Mouse (Mus musculus) midbrain, embryonic 16.5 days (tissue): ENCODE data around the gene Fam107b. TPM values are rescaled to one million over a fixed set of nuclear protein-coding genes. Genes with fewer than 3 reads are reported as not detected.

Experiments
- ATAC-seq: fragments of 200-750 bp; cut with Nextera tagmentation; 2 replicates; pipeline ENCODE4 v1.8.0; 2017; ENCODE audit warnings: moderate TSS enrichment
- H3K27ac ChIP-seq: fragments of 300-500 bp; sonication (generic); 2 replicates; pipeline ENCODE4 v1.5.1; 2014; ENCODE audit warnings: mild to moderate bottlenecking, low read length, mixed read lengths
- H3K27me3 ChIP-seq: fragments of 300-500 bp; sonication (generic); 2 replicates; pipeline ENCODE4 v1.6.1; 2014; ENCODE audit warnings: low read depth, low read length, mixed read lengths; ENCODE audit not compliant: control insufficient read depth, insufficient read depth
- H3K36me3 ChIP-seq: fragments of 300-500 bp; sonication (generic); 2 replicates; pipeline ENCODE4 v1.6.1; 2014; ENCODE audit warnings: mild to moderate bottlenecking, low read length, moderate library complexity, mixed read lengths; ENCODE audit not compliant: control insufficient read depth, insufficient read depth
- H3K4me1 ChIP-seq: fragments of 300-500 bp; sonication (generic); 2 replicates; pipeline ENCODE4 v1.6.1; 2014; ENCODE audit warnings: mild to moderate bottlenecking, low read length, mixed read lengths; ENCODE audit not compliant: control insufficient read depth, insufficient read depth
- H3K4me2 ChIP-seq: fragments of 300-500 bp; sonication (generic); 2 replicates; pipeline ENCODE4 v1.6.1; 2014; ENCODE audit warnings: mild to moderate bottlenecking, low read length, mixed read lengths
- H3K4me3 ChIP-seq: fragments of 300-500 bp; sonication (generic); 2 replicates; pipeline ENCODE4 v1.5.1; 2014; ENCODE audit warnings: low read depth, mild to moderate bottlenecking, low read length, moderate library complexity, mixed read lengths
- H3K9ac ChIP-seq: fragments of 300-500 bp; sonication (generic); 2 replicates; pipeline ENCODE4 v1.6.1; 2014; ENCODE audit warnings: low read depth, low read length, mixed read lengths
- H3K9me3 ChIP-seq: fragments of 300-500 bp; sonication (generic); replicated peaks from 2 replicates; pipeline ENCODE4 v1.6.1; 2014; ENCODE audit warnings: mild to moderate bottlenecking, low read length, mixed read lengths; ENCODE audit not compliant: control insufficient read depth, poor library complexity, severe bottlenecking
- WGBS: fragments of 180-500 bp; shearing (Covaris S2); extraction: QIAGEN DNeasy Blood & Tissue Kit; methylation state at CpG from one replicate; pipeline ENCODE4 v1.1.7; 2014; 5-methylcytosine and 5-hydroxymethylcytosine counted together
- polyA plus RNA-seq: library from polyadenylated mRNA; unstranded; fragments of >200 nt; fragmentation: Nextera tagmentation; extraction: Ambion mirVana; gene quantifications from 2 replicates; pipeline ENCODE4 v1.2.1, GENCODE M21; 2015

Gene Fam107b
- polyA plus RNA-seq, 1 experiment from 2014 or later: 27.9 TPM

DNA sequence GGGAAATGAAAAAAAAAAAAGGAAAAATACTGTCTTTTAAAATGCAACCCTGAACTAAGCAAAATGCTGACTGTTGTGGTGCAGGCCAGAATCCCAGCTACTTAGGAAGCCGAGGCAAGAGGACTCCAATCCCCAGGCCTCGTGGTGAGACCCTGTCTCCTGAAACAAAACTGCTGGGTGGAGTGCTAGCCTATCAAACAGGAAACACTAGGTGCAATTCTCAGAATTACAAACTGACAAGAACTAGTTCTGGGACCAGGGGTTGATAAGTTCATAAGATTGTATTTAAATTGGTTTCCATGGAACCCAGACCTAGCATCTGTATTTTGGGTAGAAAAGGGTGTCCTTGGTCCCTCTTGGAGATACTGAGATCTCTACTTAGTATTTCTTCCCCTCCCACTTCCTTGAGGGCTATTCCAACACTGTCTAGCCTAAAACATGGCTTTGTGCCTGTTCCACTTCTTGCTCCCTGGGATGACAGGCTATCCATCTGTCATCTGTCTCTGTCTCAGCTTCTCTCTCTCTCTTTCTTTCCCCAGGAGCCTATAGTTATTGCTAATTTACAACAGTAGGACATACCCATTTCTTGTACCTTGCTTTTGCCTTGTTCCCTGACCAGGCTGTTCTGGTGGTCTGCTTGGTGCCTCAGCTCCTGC lies 24.5 kb downstream of the Fam107b start:
- H3K9me3 ChIP-seq: 0 out of 2 replicates have a peak, but pooled peaks cover 3% of the 10 kb centered on the region
- no peaks in the 10 kb centered on the region for H3K36me3 ChIP-seq
- WGBS: 69% methylated on average over 2 of the region's 2 CpGs
- no peak overlapping the region for H3K4me2 ChIP-seq
- no peak overlapping the region for H3K27ac ChIP-seq
- H3K27me3 ChIP-seq: no peaks in the 10 kb centered on the region
- no peaks in the 10 kb centered on the region for H3K4me1 ChIP-seq
- H3K4me3 ChIP-seq: no peak overlapping the region
- H3K9ac ChIP-seq: no peak overlapping the region
- no peak for ATAC-seq

DNA sequence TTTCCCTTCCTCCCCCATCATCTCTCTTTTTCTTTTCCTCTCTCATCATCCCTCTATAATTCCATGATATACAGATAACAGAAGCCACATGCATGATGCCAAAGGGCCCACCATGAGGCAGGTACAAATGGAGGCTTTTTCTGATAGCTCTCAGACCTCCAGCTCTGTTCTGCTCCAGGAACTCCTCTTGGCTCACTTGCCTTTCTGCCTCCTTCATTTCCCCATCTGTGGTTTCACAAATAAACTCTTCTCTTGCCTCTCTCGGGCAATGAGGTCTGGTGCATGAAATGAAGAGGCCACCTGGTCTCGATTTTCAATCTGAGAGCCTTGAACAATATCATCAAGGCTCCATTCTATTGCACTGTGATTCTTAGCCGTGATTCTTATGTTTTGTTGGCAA lies 30.1 kb downstream of the Fam107b start:
- Histone ChIP-seq H3K4me1 (no peaks in the 10 kb centered on the region), H3K27me3 (no peaks in the 10 kb centered on the region), H3K4me3 (no peak overlapping the region), H3K9me3 (0 out of 2 replicates have a peak, but pooled peaks cover 3% of the 10 kb centered on the region), H3K27ac (no peak overlapping the region), H3K36me3 (no peaks in the 10 kb centered on the region), H3K9ac (no peak overlapping the region), H3K4me2 (no peak overlapping the region)
- no peak for ATAC-seq
- 64% methylated on average over 3 of the region's 3 CpGs for WGBS

DNA sequence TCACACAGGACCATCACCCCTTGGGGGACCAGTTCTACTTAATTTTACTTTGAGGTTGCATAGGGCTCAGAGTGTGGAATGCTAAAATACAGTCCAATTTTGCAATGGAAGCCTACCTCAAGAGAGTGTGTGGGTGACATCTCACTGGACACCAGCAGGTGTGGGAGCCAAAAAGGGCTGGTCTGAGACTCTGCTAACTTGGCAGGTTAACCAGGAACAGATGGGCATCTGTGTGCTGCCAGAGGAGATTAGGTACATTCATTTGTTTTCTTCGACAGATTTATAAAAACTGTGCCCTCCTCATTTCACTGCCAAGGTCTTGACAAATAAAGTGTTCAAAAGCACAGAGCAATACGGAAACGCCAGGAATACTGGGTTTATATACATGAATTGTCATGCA lies 32.3 kb downstream of the Fam107b start:
- ATAC-seq: no peak
- 79% methylated on average over 3 of the region's 3 CpGs for WGBS
- no peak overlapping the region for H3K9ac ChIP-seq
- H3K4me3 ChIP-seq: no peak overlapping the region
- no peaks in the 10 kb centered on the region for H3K9me3 ChIP-seq
- H3K27me3 ChIP-seq: no peaks in the 10 kb centered on the region
- H3K36me3 ChIP-seq: no peaks in the 10 kb centered on the region
- no peaks in the 10 kb centered on the region for H3K4me1 ChIP-seq
- no peak overlapping the region for H3K4me2 ChIP-seq
- H3K27ac ChIP-seq: no peak overlapping the region

DNA sequence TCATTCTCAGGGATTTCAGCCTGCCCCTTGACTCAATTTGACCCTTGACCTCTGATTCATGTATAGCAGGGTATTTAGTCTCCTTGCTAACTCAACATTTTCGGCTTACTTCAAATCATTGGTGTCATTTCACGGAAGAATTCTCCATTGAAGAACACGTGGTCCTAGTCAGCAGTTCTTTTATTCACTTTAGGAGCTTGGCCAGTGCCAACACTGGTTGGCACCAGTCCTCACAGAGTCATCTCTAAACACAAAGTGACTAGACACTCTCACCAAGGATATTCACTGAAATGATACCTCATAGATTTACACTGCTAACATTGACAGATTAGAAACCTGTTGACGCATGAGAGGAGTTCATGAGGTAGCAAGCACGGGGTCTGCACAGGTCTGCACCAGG lies 32.9 kb downstream of the Fam107b start:
- Histone ChIP-seq H3K27ac (no peak overlapping the region), H3K4me2 (no peak overlapping the region), H3K27me3 (no peaks in the 10 kb centered on the region), H3K36me3 (no peaks in the 10 kb centered on the region), H3K4me1 (no peaks in the 10 kb centered on the region), H3K9ac (no peak overlapping the region), H3K4me3 (no peak overlapping the region), H3K9me3 (no peaks in the 10 kb centered on the region)
- ATAC-seq: no peak
- 92% methylated on average over 5 of the region's 5 CpGs for WGBS

DNA sequence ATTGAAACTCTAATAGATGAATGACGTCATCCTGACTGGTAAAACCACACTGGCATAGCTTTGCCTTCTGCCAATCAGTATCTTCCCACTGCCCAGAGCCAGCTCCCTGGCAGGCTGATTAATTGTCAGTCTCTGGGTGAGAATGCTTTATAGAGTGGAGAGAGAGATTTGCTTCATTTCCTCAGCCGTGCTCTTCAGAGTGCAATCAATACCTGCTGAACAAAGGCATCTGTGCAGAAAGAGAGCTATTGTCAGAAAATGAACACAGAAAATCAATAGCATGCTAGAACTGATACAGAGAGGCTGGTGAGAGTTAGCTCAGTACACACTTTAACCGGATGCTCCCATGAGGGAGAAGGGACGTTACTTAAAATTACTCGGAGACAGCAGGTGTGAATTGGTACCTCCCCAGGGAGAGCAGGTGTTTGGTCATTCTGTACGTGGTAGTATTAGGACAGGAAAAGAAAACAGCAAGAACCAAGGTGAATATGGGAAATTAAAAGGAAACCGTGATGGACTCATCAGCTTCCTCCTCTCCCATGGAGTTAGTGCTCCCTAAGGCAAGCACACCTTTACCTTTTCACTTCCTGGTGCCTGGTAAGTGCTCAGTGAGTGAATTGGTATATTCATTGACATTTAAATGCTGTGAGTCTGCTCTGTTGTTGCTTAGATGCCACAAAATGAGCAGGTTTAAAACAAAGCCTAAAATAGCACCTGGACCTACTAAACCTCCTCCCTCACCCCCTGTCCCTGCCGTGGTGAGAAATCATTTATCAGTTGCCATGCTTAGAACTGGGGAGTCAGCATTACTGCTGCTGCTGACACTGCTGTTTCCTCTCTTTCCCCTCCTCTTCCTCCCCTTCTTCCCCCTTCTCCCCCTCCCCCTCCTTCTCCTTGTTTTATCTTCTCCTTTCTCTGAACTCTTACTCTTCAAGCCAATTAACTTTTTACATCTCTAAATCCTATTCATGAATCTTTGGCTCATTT lies 38.9 kb downstream of the Fam107b start:
- H3K27me3 ChIP-seq: no peaks in the 10 kb centered on the region
- 44% methylated on average over 8 of the region's 8 CpGs for WGBS
- no peak overlapping the region for H3K4me2 ChIP-seq
- no peak overlapping the region for H3K9ac ChIP-seq
- peak; percentile 80 for ATAC-seq
- H3K4me3 ChIP-seq: no peak overlapping the region
- no peak overlapping the region for H3K27ac ChIP-seq
- H3K9me3 ChIP-seq: no peaks in the 10 kb centered on the region
- no peaks in the 10 kb centered on the region for H3K36me3 ChIP-seq
- peaks cover 3% of the 10 kb centered on the region; the same call in 1 of the 2 replicates for H3K4me1 ChIP-seq

DNA sequence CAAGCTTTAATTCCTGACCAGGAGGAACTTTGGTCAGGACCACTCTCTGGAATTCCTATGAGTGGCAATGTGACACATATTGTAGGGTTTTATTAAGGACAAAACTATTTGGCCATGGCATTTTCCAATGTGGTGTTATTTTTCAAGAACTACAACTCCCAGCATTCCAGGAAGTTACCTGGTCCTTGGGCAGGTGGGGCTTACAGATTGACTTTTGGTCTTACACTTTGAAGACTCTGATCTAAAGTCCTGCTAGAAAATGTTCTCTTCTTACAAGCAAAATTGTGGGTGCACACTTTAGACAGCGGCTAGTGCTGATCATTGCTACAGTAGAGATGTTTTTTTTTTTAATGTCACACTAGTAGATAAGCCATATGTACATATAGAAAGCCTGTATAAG lies 48.2 kb downstream of the Fam107b start:
- 92% methylated on average over 1 of the region's 1 CpGs for WGBS
- no peaks in the 10 kb centered on the region for H3K9me3 ChIP-seq
- H3K36me3 ChIP-seq: no peaks in the 10 kb centered on the region
- H3K27ac ChIP-seq: no peak overlapping the region
- H3K4me2 ChIP-seq: no peak overlapping the region
- H3K4me3 ChIP-seq: no peak overlapping the region
- H3K4me1 ChIP-seq: no peaks in the 10 kb centered on the region
- no peak for ATAC-seq
- H3K9ac ChIP-seq: no peak overlapping the region
- no peaks in the 10 kb centered on the region for H3K27me3 ChIP-seq

DNA sequence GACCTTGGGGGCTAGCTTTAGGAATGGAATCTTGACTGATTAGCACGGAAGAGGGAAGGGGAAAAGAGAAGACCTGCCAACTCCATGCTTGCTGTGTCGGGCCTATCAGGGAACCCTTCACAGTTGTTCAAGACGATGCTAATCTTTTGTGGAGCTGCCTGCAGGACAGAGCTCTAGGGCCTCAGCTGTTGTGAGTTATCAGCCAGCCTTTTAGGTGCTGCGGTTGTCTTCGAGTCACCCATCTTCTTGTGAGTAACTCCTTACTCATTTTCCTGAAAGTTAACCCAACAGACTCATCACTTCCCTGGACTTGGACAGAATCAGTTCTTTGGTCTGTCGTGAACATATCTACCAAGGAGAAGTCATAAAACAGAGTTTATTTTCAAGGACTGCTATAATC lies 51.3 kb downstream of the Fam107b start:
- no peak overlapping the region for H3K4me2 ChIP-seq
- WGBS: 81% methylated on average over 6 of the region's 6 CpGs
- ATAC-seq: no peak
- no peaks in the 10 kb centered on the region for H3K9me3 ChIP-seq
- H3K4me3 ChIP-seq: no peak overlapping the region
- H3K36me3 ChIP-seq: no peaks in the 10 kb centered on the region
- no peak overlapping the region for H3K27ac ChIP-seq
- H3K9ac ChIP-seq: no peak overlapping the region
- H3K4me1 ChIP-seq: no peaks in the 10 kb centered on the region
- no peaks in the 10 kb centered on the region for H3K27me3 ChIP-seq

DNA sequence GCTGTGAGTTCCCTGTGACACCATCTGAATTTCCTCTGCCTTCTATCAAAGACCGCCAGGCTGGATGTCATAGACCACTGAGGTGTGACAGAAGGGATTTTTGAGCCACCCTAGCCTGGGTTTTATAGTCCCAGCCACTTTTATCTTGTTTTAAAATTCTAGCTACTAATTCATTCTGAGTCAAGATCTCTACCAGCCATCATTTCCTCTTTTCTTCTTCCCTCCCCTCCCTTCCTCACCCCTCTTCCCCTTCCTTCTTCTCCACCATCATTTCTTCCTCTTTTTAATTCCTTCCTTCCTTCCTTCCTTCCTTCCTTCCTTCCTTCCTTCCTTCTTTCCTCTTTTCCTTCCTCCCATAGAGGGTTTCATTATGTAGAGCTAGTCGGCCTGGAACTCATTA lies 51.9 kb downstream of the Fam107b start:
- H3K9me3 ChIP-seq: no peaks in the 10 kb centered on the region
- no peak overlapping the region for H3K9ac ChIP-seq
- no peaks in the 10 kb centered on the region for H3K36me3 ChIP-seq
- H3K4me1 ChIP-seq: no peaks in the 10 kb centered on the region
- H3K27me3 ChIP-seq: no peaks in the 10 kb centered on the region
- no peak overlapping the region for H3K27ac ChIP-seq
- H3K4me2 ChIP-seq: no peak overlapping the region
- WGBS: 92% methylated on average over 2 of the region's 2 CpGs
- H3K4me3 ChIP-seq: no peak overlapping the region
- no peak for ATAC-seq
